Mouse (Mus musculus): ENCODE results near the gene Rnf217. TPM values are rescaled to one million over a fixed set of nuclear protein-coding genes. Genes with fewer than 3 reads are reported as not detected.

The Rnf217 gene
- total and polyA plus RNA-seq, 3 experiments = 1.1 to 4.0 (median 3.7) TPM

DNA sequence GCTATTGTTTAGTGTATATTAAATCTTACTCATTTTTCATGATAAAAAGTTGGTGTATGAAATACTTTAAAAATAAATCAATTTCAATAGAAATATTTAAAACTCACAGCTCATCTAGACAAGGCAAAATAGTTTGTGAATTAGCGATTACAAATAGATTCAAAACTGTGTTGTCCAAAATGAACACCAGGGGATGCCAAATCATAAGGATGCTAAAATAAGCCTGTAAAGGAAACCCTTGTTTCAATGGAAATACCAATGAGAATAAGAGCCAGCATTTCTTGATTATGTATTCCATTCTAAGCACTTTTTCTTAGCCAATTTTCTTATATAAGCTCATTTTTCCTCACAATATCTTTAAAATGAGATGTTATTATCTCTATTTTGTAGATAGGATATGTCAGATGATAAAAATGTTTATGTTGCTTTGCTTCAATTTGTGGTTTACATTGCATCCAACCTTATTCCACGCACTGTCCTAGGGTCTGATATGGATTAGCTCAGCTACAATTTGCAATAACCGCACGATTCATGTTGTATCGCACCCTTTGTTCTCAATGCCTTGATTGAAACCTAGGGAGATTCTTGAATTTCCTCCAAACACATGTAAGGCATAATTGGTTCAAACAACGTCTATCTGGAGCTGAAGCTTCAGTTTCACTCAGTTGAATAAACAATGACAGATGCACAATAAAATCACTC is 143.0 kb downstream of the Rnf217 start:
- Histone ChIP-seq H3K36me3 (ENCODE audit: control insufficient read depth, insufficient read depth, low read length) (no peaks in the 10 kb centered on the region), H3K27ac (no peak overlapping the region), H3K4me3 (no peak overlapping the region), H3K9ac (ENCODE audit: low read depth, low read length) (no peak overlapping the region), H3K4me1 (ENCODE audit: control insufficient read depth, insufficient read depth, low read length) (no peaks in the 10 kb centered on the region), H3K79me2 (replicated peaks; ENCODE audit: control insufficient read depth, insufficient read depth, low read length) (no peaks in the 10 kb centered on the region), H3K27me3 (ENCODE audit: control insufficient read depth, insufficient read depth, low read length) (no peaks in the 10 kb centered on the region)
- no peak for DNase-seq
- intact Hi-C loops (cut with DNase I) = no loop called here
- TF ChIP-seq CTCF (IDR thresholded peaks at IDR 0.05) = peak; percentile 97
- no peak for TF ChIP-seq POLR2A (IDR thresholded peaks at IDR 0.05; ENCODE audit: insufficient read depth, low read depth, low read length)
- TF ChIP-seq EP300 (IDR thresholded peaks at IDR 0.05; ENCODE audit: insufficient read depth, low read depth, low read length) = no peak
- 71% methylated on average over 6 of the region's 6 CpGs for WGBS

- intact Hi-C loops (cut with DNase I) = no loop called here
- H3K9ac ChIP-seq (ENCODE audit: low read depth, low read length) = no peak overlapping the region
- 29% methylated on average over 4 of the region's 4 CpGs for WGBS
- TF ChIP-seq CTCF (IDR thresholded peaks at IDR 0.05) (no peak), EP300 (IDR thresholded peaks at IDR 0.05; ENCODE audit: insufficient read depth, low read depth, low read length) (no peak), POLR2A (IDR thresholded peaks at IDR 0.05; ENCODE audit: insufficient read depth, low read depth, low read length) (no peak)
- H3K4me3 ChIP-seq = no peak overlapping the region
- no peak for DNase-seq
- H3K36me3 ChIP-seq (ENCODE audit: control insufficient read depth, insufficient read depth, low read length) = no peaks in the 10 kb centered on the region
- H3K27me3 ChIP-seq (ENCODE audit: control insufficient read depth, insufficient read depth, low read length) = no peaks in the 10 kb centered on the region
- H3K79me2 ChIP-seq (replicated peaks; ENCODE audit: control insufficient read depth, insufficient read depth, low read length) = no peaks in the 10 kb centered on the region
- H3K27ac ChIP-seq = no peak overlapping the region
- no peaks in the 10 kb centered on the region for H3K4me1 ChIP-seq (ENCODE audit: control insufficient read depth, insufficient read depth, low read length)
Measured at GRCm38 (mm10) chr10:31465424-31465823, 143.6 kb downstream of the Rnf217 start.

GRCm38 (mm10) chr10:31463044-31463443 is 145.9 kb downstream of the Rnf217 start:
- H3K79me2 ChIP-seq (replicated peaks; ENCODE audit: control insufficient read depth, insufficient read depth, low read length) = no peaks in the 10 kb centered on the region
- H3K27ac ChIP-seq = no peak overlapping the region
- no peak overlapping the region for H3K9ac ChIP-seq (ENCODE audit: low read depth, low read length)
- 85% methylated on average over 2 of the region's 2 CpGs for WGBS
- H3K4me3 ChIP-seq = no peak overlapping the region
- TF ChIP-seq CTCF (IDR thresholded peaks at IDR 0.05) = no peak
- TF ChIP-seq POLR2A (IDR thresholded peaks at IDR 0.05; ENCODE audit: insufficient read depth, low read depth, low read length) = no peak
- TF ChIP-seq EP300 (IDR thresholded peaks at IDR 0.05; ENCODE audit: insufficient read depth, low read depth, low read length) = no peak
- no peaks in the 10 kb centered on the region for H3K27me3 ChIP-seq (ENCODE audit: control insufficient read depth, insufficient read depth, low read length)
- DNase-seq = no peak
- H3K36me3 ChIP-seq (ENCODE audit: control insufficient read depth, insufficient read depth, low read length) = no peaks in the 10 kb centered on the region
- intact Hi-C loops (cut with DNase I) = no loop called here
- no peaks in the 10 kb centered on the region for H3K4me1 ChIP-seq (ENCODE audit: control insufficient read depth, insufficient read depth, low read length)

DNA sequence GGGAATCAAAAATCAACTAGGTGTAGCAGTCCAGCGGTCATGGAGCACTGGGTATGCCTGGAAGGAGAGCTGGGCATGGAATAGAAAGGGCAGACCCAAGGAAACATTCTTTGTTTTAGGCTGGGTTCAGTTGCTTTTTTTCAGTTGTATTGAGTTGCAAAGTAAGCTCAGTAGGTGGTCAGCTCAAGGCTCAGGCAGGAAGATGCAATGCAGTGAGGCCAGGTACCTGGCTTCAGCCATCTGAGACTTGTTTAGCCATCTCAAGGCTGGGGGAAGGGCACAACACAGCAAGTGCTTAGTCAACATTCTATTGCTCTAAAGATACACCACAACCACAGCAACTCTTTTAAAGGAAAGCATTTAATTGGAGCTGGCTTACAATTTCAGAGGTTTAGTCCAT is 152.2 kb downstream of the Rnf217 start:
- no peak for DNase-seq
- Histone ChIP-seq H3K4me1 (ENCODE audit: control insufficient read depth, insufficient read depth, low read length) (no peaks in the 10 kb centered on the region), H3K27ac (no peak overlapping the region), H3K9ac (ENCODE audit: low read depth, low read length) (no peak overlapping the region), H3K4me3 (no peak overlapping the region), H3K36me3 (ENCODE audit: control insufficient read depth, insufficient read depth, low read length) (no peaks in the 10 kb centered on the region), H3K27me3 (ENCODE audit: control insufficient read depth, insufficient read depth, low read length) (no peaks in the 10 kb centered on the region), H3K79me2 (replicated peaks; ENCODE audit: control insufficient read depth, insufficient read depth, low read length) (no peaks in the 10 kb centered on the region)
- whole genome bisulfite sequencing = 70% methylated on average over 1 of the region's 1 CpGs
- intact Hi-C loops (cut with DNase I) = no loop called here
- TF ChIP-seq CTCF (IDR thresholded peaks at IDR 0.05) (no peak), POLR2A (IDR thresholded peaks at IDR 0.05; ENCODE audit: insufficient read depth, low read depth, low read length) (no peak), EP300 (IDR thresholded peaks at IDR 0.05; ENCODE audit: insufficient read depth, low read depth, low read length) (no peak)

DNA sequence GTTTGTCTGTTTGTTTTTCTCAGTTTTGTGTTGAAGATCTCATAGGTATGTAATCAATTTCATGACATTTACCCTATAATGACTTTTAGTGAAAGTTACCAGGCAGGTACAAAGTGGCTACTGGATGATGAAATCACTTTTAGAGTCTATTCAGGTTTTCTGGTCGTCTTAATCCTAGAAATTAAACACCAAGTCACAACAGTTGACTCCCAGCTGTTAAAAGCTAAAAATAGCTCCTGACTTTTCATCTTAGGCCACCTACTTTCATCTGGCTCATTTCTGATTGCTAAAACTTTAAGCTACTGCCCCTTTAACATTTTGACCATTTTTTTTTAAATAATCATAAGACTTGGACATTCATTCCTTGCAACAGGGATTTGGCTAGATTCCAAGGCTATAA is 161.9 kb downstream of the Rnf217 start:
- no peaks in the 10 kb centered on the region for H3K79me2 ChIP-seq (replicated peaks; ENCODE audit: control insufficient read depth, insufficient read depth, low read length)
- H3K4me3 ChIP-seq = no peak overlapping the region
- no peaks in the 10 kb centered on the region for H3K27me3 ChIP-seq (ENCODE audit: control insufficient read depth, insufficient read depth, low read length)
- TF ChIP-seq EP300 (IDR thresholded peaks at IDR 0.05; ENCODE audit: insufficient read depth, low read depth, low read length) (no peak), CTCF (IDR thresholded peaks at IDR 0.05) (no peak), POLR2A (IDR thresholded peaks at IDR 0.05; ENCODE audit: insufficient read depth, low read depth, low read length) (no peak)
- DNase-seq = no peak
- no peaks in the 10 kb centered on the region for H3K4me1 ChIP-seq (ENCODE audit: control insufficient read depth, insufficient read depth, low read length)
- intact Hi-C loops (cut with DNase I) = no loop called here
- no peak overlapping the region for H3K9ac ChIP-seq (ENCODE audit: low read depth, low read length)
- H3K27ac ChIP-seq = no peak overlapping the region
- 38% methylated on average over 1 of the region's 1 CpGs for WGBS
- H3K36me3 ChIP-seq (ENCODE audit: control insufficient read depth, insufficient read depth, low read length) = no peaks in the 10 kb centered on the region

- peak within 1 kb of the TSS; percentile 63 for H3K4me3 ChIP-seq
- 1% methylated on average over 59 of the region's 59 CpGs for WGBS
- H3K79me2 ChIP-seq (replicated peaks; ENCODE audit: control insufficient read depth, insufficient read depth, low read length) = no peaks in the 10 kb centered on the region
- no peak within 1 kb of the TSS for H3K27ac ChIP-seq
- no peaks in the 10 kb centered on the region for H3K36me3 ChIP-seq (ENCODE audit: control insufficient read depth, insufficient read depth, low read length)
- peak within 1 kb of the TSS; percentile 61 for H3K9ac ChIP-seq (ENCODE audit: low read depth, low read length)
- H3K27me3 ChIP-seq (ENCODE audit: control insufficient read depth, insufficient read depth, low read length) = no peaks in the 10 kb centered on the region
- H3K4me1 ChIP-seq (ENCODE audit: control insufficient read depth, insufficient read depth, low read length) = no peaks in the 10 kb centered on the region
- DNase-seq = peak; percentile 78 to 81
- intact Hi-C loops (cut with DNase I) = no loop called here
- TF ChIP-seq EP300 (IDR thresholded peaks at IDR 0.05; ENCODE audit: insufficient read depth, low read depth, low read length) (no peak), POLR2A (IDR thresholded peaks at IDR 0.05; ENCODE audit: insufficient read depth, low read depth, low read length) (no peak), CTCF (IDR thresholded peaks at IDR 0.05) (peak; percentile 87)
Measured at GRCm38 (mm10) chr10:31445291-31446124, 163.5 kb downstream of the Rnf217 start, which contains the start of gene Tpd52l1. Tpd52l1 (minus strand) TSS chr10:31445958.

Data from heart, adult 2 months (tissue).